ENCODE assay signal across 8 mouse cellular contexts in genomic region chr11:121261074-121261473, GRCm38 (mm10). TPM values are rescaled to one million over a fixed set of nuclear protein-coding genes. Genes with fewer than 3 reads are reported as not detected.
A peak's percentile ranks its signal among the peaks of the same experiment; 100 is the strongest.
DNase-seq lines count a peak whose midpoint lies in the region; ATAC-seq and TF ChIP-seq lines count a peak whose summit lies in the region.

No protein-coding gene starts in this region.

- peaks cover 46% of the 10 kb centered on the region for H3K36me3 ChIP-seq in embryonic facial prominence, embryonic 13.5 days
- no peaks in the 10 kb centered on the region for H3K36me3 ChIP-seq in intestine, embryonic 16.5 days (ENCODE audit: control insufficient read depth, insufficient read depth, low read length)
- peaks cover 33% of the 10 kb centered on the region for H3K36me3 ChIP-seq in neural tube, embryonic 12.5 days

- no peaks in the 10 kb centered on the region for H3K27me3 ChIP-seq in embryonic facial prominence, embryonic 13.5 days
- no peaks in the 10 kb centered on the region for H3K27me3 ChIP-seq in intestine, embryonic 16.5 days (replicated peaks; ENCODE audit: control insufficient read depth, insufficient read depth, low read length)
- no peaks in the 10 kb centered on the region for H3K27me3 ChIP-seq in neural tube, embryonic 12.5 days (replicated peaks)

- intact Hi-C loops in left cerebral cortex, adult 2 months (cut with DNase I), result loop anchor here (5.0 kb wide), 1 partner anchor 91 kb away; the partner anchor contains the start of gene Wdr45b
- intact Hi-C loops in left cerebral cortex, postnatal 10 days (cut with DNase I), result no loop called here

- no peak overlapping the region; the same call in 1 of the 2 replicates for H3K27ac ChIP-seq in left cerebral cortex, adult 2 months
- H3K27ac ChIP-seq in embryonic facial prominence, embryonic 13.5 days, result no peak overlapping the region
- H3K27ac ChIP-seq in intestine, embryonic 16.5 days (ENCODE audit: low read length), result no peak overlapping the region
- no peak overlapping the region for H3K27ac ChIP-seq in neural tube, embryonic 12.5 days

- H3K9ac ChIP-seq in embryonic facial prominence, embryonic 13.5 days, result peak overlapping the region; percentile 99
- peak overlapping the region; percentile 97 for H3K9ac ChIP-seq in intestine, embryonic 16.5 days (ENCODE audit: low read depth, low read length)
- peak overlapping the region; percentile 98 for H3K9ac ChIP-seq in neural tube, embryonic 12.5 days

- peak overlapping the region; percentile 93 for H3K4me3 ChIP-seq in left cerebral cortex, adult 2 months
- peak overlapping the region; percentile 100 for H3K4me3 ChIP-seq in embryonic facial prominence, embryonic 13.5 days
- H3K4me3 ChIP-seq in intestine, embryonic 16.5 days (ENCODE audit: low read length), result peak overlapping the region; percentile 98
- peak overlapping the region; percentile 99 for H3K4me3 ChIP-seq in neural tube, embryonic 12.5 days

- no peak for ATAC-seq in embryonic facial prominence, embryonic 13.5 days (ENCODE audit: insufficient number of reproducible peaks, insufficient read depth, low FRiP score, low TSS enrichment, low read depth)
- no peak for ATAC-seq in intestine, embryonic 16.5 days
- ATAC-seq in neural tube, embryonic 12.5 days (ENCODE audit: low FRiP score, low read depth), result no peak

- DNase-seq in left cerebral cortex, adult 2 months (ENCODE audit: extremely low spot score in 1 of 2, low spot score in 2 of 2), result no peak
- DNase-seq in left cerebral cortex, postnatal 10 days (ENCODE audit: extremely low spot score in 1 of 2, low spot score in 2 of 2), result no peak
- DNase-seq in adrenal gland, adult (ENCODE audit: inconsistent age in 2 of 2, low spot score in 1 of 2), result no peak
- DNase-seq in frontal cortex, postnatal 10 days (ENCODE audit: low spot score in 2 of 2), result no peak
- no peak for DNase-seq in thymus, adult 18-20 months

- peaks cover 25% of the 10 kb centered on the region for H3K4me1 ChIP-seq in embryonic facial prominence, embryonic 13.5 days
- peaks cover 13% of the 10 kb centered on the region for H3K4me1 ChIP-seq in intestine, embryonic 16.5 days (ENCODE audit: control insufficient read depth, insufficient read depth, low read length)
- peaks cover 10% of the 10 kb centered on the region; the same call in 1 of the 2 replicates for H3K4me1 ChIP-seq in neural tube, embryonic 12.5 days

- no peaks in the 10 kb centered on the region for H3K9me3 ChIP-seq in embryonic facial prominence, embryonic 13.5 days
- H3K9me3 ChIP-seq in intestine, embryonic 16.5 days (ENCODE audit: control insufficient read depth, low read length), result no peaks in the 10 kb centered on the region
- H3K9me3 ChIP-seq in neural tube, embryonic 12.5 days, result no peaks in the 10 kb centered on the region

- no peak for TF ChIP-seq CTCF in left cerebral cortex, adult 2 months (IDR thresholded peaks at IDR 0.05)

- 43% methylated on average over 2 of the region's 2 CpGs for WGBS in embryonic facial prominence, embryonic 13.5 days
- 45% methylated on average over 2 of the region's 2 CpGs for WGBS in intestine, embryonic 16.5 days
- WGBS in neural tube, embryonic 12.5 days, result 54% methylated on average over 2 of the region's 2 CpGs

- H3K4me2 ChIP-seq in embryonic facial prominence, embryonic 13.5 days, result peak overlapping the region; percentile 96
- peak overlapping the region; percentile 97 for H3K4me2 ChIP-seq in intestine, embryonic 16.5 days (ENCODE audit: low read depth, low read length)
- H3K4me2 ChIP-seq in neural tube, embryonic 12.5 days (replicated peaks), result peak overlapping the region; percentile 72

RNA-seq across cellular contexts. Expression of gene Foxk2, which starts 1.3 kb away (rescaled TPM):
- total RNA-seq in left cerebral cortex, adult 2 months (2021), result 10 to 100 TPM; 84.0 to 86.5 TPM
- total RNA-seq in left cerebral cortex, postnatal 10 days (2021), result 100 to 1,000 TPM; 118 to 121 TPM
- polyA plus RNA-seq in embryonic facial prominence, embryonic 13.5 days (2015; fragmentation: Nextera tagmentation; extraction: Ambion mirVana), result 9.9 and 10.6 TPM in 2 replicates
- 4.4 and 4.6 TPM in 2 replicates for polyA plus RNA-seq in intestine, embryonic 16.5 days (2015; fragmentation: Nextera tagmentation; extraction: Ambion mirVana)
- 15.2 and 15.3 TPM in 2 replicates for polyA plus RNA-seq in neural tube, embryonic 12.5 days (2016; fragmentation: Nextera tagmentation; extraction: Ambion mirVana)

RNA-seq across cellular contexts. Expression of gene Narf, which starts 24.0 kb away (rescaled TPM):
- 10 to 100 TPM; 39.2 to 48.9 TPM for total RNA-seq in left cerebral cortex, adult 2 months (2021)
- total RNA-seq in left cerebral cortex, postnatal 10 days (2021), result 10 to 100 TPM; 67.6 to 80.3 TPM
- polyA plus RNA-seq in embryonic facial prominence, embryonic 13.5 days (2015; fragmentation: Nextera tagmentation; extraction: Ambion mirVana), result 61.4 and 67.7 TPM in 2 replicates
- polyA plus RNA-seq in intestine, embryonic 16.5 days (2015; fragmentation: Nextera tagmentation; extraction: Ambion mirVana), result 52.2 and 52.6 TPM in 2 replicates
- 90.2 and 96.2 TPM in 2 replicates for polyA plus RNA-seq in neural tube, embryonic 12.5 days (2016; fragmentation: Nextera tagmentation; extraction: Ambion mirVana)

RNA-seq across cellular contexts. Expression of gene Cybc1, which starts 32.0 kb away (rescaled TPM):
- 10 to 100 TPM; 22.0 to 23.3 TPM for total RNA-seq in left cerebral cortex, adult 2 months (2021)
- total RNA-seq in left cerebral cortex, postnatal 10 days (2021), result 10 to 100 TPM; 22.8 to 24.7 TPM
- polyA plus RNA-seq in embryonic facial prominence, embryonic 13.5 days (2015; fragmentation: Nextera tagmentation; extraction: Ambion mirVana), result 44.6 and 45.1 TPM in 2 replicates
- polyA plus RNA-seq in intestine, embryonic 16.5 days (2015; fragmentation: Nextera tagmentation; extraction: Ambion mirVana), result 33.8 and 36.5 TPM in 2 replicates
- 41.2 and 42.1 TPM in 2 replicates for polyA plus RNA-seq in neural tube, embryonic 12.5 days (2016; fragmentation: Nextera tagmentation; extraction: Ambion mirVana)

RNA-seq across cellular contexts. Expression of gene Ogfod3, which starts 56.6 kb away (rescaled TPM):
- total RNA-seq in left cerebral cortex, adult 2 months (2021), result 1 to 10 TPM; 7.2 TPM
- 1 to 10 TPM; 7.4 to 9.2 TPM for total RNA-seq in left cerebral cortex, postnatal 10 days (2021)
- polyA plus RNA-seq in embryonic facial prominence, embryonic 13.5 days (2015; fragmentation: Nextera tagmentation; extraction: Ambion mirVana), result 18.5 and 22.2 TPM in 2 replicates
- 31.2 and 32.0 TPM in 2 replicates for polyA plus RNA-seq in intestine, embryonic 16.5 days (2015; fragmentation: Nextera tagmentation; extraction: Ambion mirVana)
- 18.2 and 19.7 TPM in 2 replicates for polyA plus RNA-seq in neural tube, embryonic 12.5 days (2016; fragmentation: Nextera tagmentation; extraction: Ambion mirVana)

RNA-seq across cellular contexts. Expression of gene Hexdc, which starts 56.8 kb away (rescaled TPM):
- 10 to 100 TPM; 21.2 to 26.8 TPM for total RNA-seq in left cerebral cortex, adult 2 months (2021)
- total RNA-seq in left cerebral cortex, postnatal 10 days (2021), result 10 to 100 TPM; 41.0 to 42.7 TPM
- polyA plus RNA-seq in embryonic facial prominence, embryonic 13.5 days (2015; fragmentation: Nextera tagmentation; extraction: Ambion mirVana), result 8.8 and 9.3 TPM in 2 replicates
- 9.7 and 10.1 TPM in 2 replicates for polyA plus RNA-seq in intestine, embryonic 16.5 days (2015; fragmentation: Nextera tagmentation; extraction: Ambion mirVana)
- 12.2 and 13.1 TPM in 2 replicates for polyA plus RNA-seq in neural tube, embryonic 12.5 days (2016; fragmentation: Nextera tagmentation; extraction: Ambion mirVana)
